Mouse (Mus musculus) gonadal fat pad, adult 2 months (tissue): ENCODE measurements at regions not wholly inside any gene's neighbourhood (a gene's known extent, or its start where the extent isn't known, plus 50 kb on each side); places are given as distances from the start of the nearest gene placed in this dataset.

Experiments
- DNase-seq: peaks from one replicate; pipeline ENCODE4 v3.0.0-alpha.2; 2012; ENCODE audit warnings: low read depth

- no peak for DNase-seq
Measured at GRCm38 (mm10) chr17:61960837-61961236, 920.3 kb downstream of the Efna5 start.

GRCm38 (mm10) chr17:61960017-61960813 lies 920.9 kb downstream of the Efna5 start:
- no peak for DNase-seq

DNA sequence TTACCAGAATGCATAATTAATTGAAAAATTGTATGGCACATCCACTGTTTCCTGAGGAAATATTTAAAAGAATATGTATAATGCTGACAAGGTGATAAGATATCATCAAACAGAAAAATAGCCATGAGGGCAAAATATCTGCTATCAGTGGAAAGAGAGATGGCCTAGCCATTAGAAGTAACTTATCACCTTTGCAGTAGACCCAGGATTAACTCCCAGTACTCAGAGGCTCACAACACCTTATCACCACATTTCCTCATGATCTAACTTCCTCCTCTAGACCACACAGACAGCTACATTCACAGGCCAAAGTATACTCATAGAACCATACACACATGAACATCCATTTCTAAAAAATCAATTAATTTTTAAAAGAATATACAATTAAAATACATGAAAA lies 963.4 kb downstream of the Efna5 start:
- no peak for DNase-seq

GRCm38 (mm10) chr17:61902898-61903297 lies 978.2 kb downstream of the Efna5 start:
- no peak for DNase-seq

- no peak for DNase-seq
Measured at GRCm38 (mm10) chr17:61890631-61891030, 990.5 kb downstream of the Efna5 start.

GRCm38 (mm10) chr17:61866154-61866553 lies 1015.0 kb downstream of the Efna5 start:
- DNase-seq, result no peak

DNA sequence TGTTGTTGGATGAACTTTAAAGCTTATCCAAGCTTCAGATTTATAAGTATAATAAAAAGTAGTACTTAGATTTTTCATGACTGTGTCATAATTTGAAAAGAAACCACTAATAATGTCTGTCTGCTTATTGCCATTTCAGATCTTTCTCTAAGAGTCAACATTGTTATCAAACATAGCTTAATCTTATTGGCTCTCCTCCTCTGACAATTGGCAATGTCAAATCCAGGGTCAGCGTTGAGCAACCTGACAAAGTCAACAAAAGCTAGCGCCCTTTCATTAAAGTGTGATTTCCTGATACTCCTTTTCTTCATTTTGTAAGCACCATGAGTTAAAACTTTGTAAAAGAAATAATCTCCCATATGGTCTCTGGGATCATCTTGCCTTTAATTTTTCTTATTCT lies 1018.7 kb downstream of the Efna5 start:
- DNase-seq, result no peak

GRCm38 (mm10) chr17:61837555-61837954 lies 1043.6 kb downstream of the Efna5 start:
- DNase-seq, result no peak

- peak; percentile 10 for DNase-seq
Measured at GRCm38 (mm10) chr17:61815490-61815889, 1065.6 kb downstream of the Efna5 start.

GRCm38 (mm10) chr17:61768361-61768760 lies 1112.8 kb downstream of the Efna5 start:
- DNase-seq, result no peak

- DNase-seq, result no peak
Measured at GRCm38 (mm10) chr17:61765143-61765542, 1116.0 kb downstream of the Efna5 start.
